Mouse (Mus musculus) liver, embryonic 14.5 days (tissue): ENCODE results near the gene Topors.

Source experiments
- CTCF ChIP-seq: IDR thresholded peaks from 2 replicates; pipeline ENCODE4 v1.5.1; 2016; ENCODE audit warnings: antibody characterized with exemption, low read depth, control low read depth
- EP300 ChIP-seq: IDR thresholded peaks from 2 replicates; pipeline ENCODE4 v1.6.1; 2016; ENCODE audit warnings: antibody characterized with exemption, low read depth

GRCm38 (mm10) chr4:40227886-40228285 is 41.8 kb downstream of the Topors start:
- TF ChIP-seq CTCF (no peak), EP300 (no peak)
